Comparison of ENCODE assay signal across 27 mouse cellular contexts in genomic region chr2:102862706-102863105, GRCm38 (mm10).
"Had no signal": no experiment of that assay in that cellular context is flagged by ENCODE, and none has a peak within 500 bp of the region (broad histone marks: within the 10 kb centered on the region; RNA-seq: fewer than 3 reads in every experiment).

No protein-coding gene starts in this region.

- ATAC-seq: hindbrain, embryonic 16.5 days; inflammation-experienced regulatory T-cells, adult 6 months; intestine, embryonic 15.5 days; intestine, postnatal 0 days had no signal

- H3K36me3 ChIP-seq: hindbrain, embryonic 10.5 days; hindbrain, embryonic 12.5 days; intestine, embryonic 15.5 days; limb, embryonic 10.5 days; limb, embryonic 12.5 days had no signal

- H3K27me3 ChIP-seq: heart, embryonic 12.5 days; hindbrain, embryonic 12.5 days; intestine, embryonic 15.5 days; limb, embryonic 12.5 days; liver, embryonic 13.5 days; liver, embryonic 15.5 days had no signal

- H3K4me3 ChIP-seq: heart, adult 2 months; heart, embryonic 10.5 days; heart, embryonic 12.5 days; hindbrain, embryonic 10.5 days; hindbrain, embryonic 12.5 days; intestine, embryonic 15.5 days; layer of hippocampus, adult 2 months; left cerebral cortex, adult 2 months; limb, embryonic 10.5 days; limb, embryonic 12.5 days; liver, embryonic 13.5 days; liver, embryonic 15.5 days had no signal

- H3K9me3 ChIP-seq: heart, embryonic 10.5 days; heart, embryonic 12.5 days; hindbrain, embryonic 10.5 days; hindbrain, embryonic 12.5 days; intestine, embryonic 15.5 days; limb, embryonic 10.5 days; limb, embryonic 12.5 days; liver, embryonic 13.5 days; liver, embryonic 15.5 days had no signal

- H3K9ac ChIP-seq: heart, embryonic 12.5 days; hindbrain, embryonic 12.5 days; hindbrain, embryonic 14.5 days; intestine, embryonic 15.5 days; limb, embryonic 12.5 days; liver, embryonic 13.5 days; liver, embryonic 15.5 days had no signal

- H3K4me2 ChIP-seq: heart, embryonic 12.5 days; hindbrain, embryonic 12.5 days; hindbrain, embryonic 14.5 days; intestine, embryonic 15.5 days; limb, embryonic 12.5 days; liver, embryonic 11.5 days; liver, embryonic 13.5 days; liver, embryonic 15.5 days had no signal

- DNase-seq: gastrocnemius, postnatal 14 days; gastrocnemius, postnatal 36 days; heart, adult 2 months; heart, postnatal 10 days; heart, postnatal 4 days; kidney, adult 18-20 months; kidney, adult 8-10 months; kidney, postnatal 10 days; kidney, postnatal 25 days; kidney, postnatal 4 days; liver; liver, embryonic 13.5 days had no signal

- H3K4me1 ChIP-seq: limb, embryonic 10.5 days had no signal

- H3K27ac ChIP-seq: heart, adult 2 months; heart, embryonic 10.5 days; hindbrain, embryonic 10.5 days; hindbrain, embryonic 12.5 days; hindbrain, embryonic 14.5 days; intestine, embryonic 15.5 days; layer of hippocampus, adult 2 months; left cerebral cortex, adult 2 months; limb, embryonic 10.5 days; limb, embryonic 12.5 days; liver, embryonic 13.5 days; liver, embryonic 15.5 days had no signal
